Comparison of ENCODE assay signal across 8 mouse cellular contexts in the genomic region with DNA sequence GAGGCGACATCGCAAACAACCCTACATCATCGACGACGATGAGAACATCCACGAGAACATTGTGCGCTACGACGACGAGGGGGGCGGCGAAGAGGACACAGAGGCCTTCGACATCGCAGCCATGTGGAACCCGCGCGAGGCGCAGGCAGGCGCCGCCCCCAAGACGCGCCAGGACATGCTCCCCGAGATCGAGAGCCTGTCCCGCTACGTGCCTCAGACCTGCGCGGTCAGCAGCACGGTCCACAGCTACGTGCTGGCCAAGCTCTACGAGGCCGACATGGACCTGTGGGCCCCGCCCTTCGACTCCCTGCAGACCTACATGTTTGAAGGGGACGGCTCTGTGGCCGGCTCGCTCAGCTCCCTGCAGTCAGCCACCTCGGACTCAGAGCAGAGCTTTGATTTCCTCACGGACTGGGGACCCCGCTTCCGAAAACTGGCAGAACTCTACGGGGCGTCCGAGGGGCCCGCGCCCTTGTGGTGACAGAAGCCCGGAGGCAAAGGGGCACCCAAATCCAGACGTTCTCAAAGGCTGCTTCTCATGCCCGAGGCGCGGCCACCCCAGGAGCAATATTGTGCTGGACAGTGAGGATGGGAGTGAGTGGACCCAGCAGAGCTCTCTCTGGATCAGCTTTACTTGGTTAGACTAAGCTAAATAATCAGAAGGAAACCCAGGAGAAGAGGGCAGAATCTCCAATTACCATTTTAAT.
DNase-seq lines count a peak whose midpoint lies in the region; ATAC-seq and TF ChIP-seq lines count a peak whose summit lies in the region.

No protein-coding gene starts in this region.

- TF ChIP-seq CTCF in liver, adult 2 months (IDR thresholded peaks at IDR 0.05; ENCODE audit: low read depth, low read length): no peak

- no peak overlapping the region for H3K27ac ChIP-seq in embryonic facial prominence, embryonic 15.5 days (replicated peaks)
- no peak overlapping the region for H3K27ac ChIP-seq in hindbrain, embryonic 14.5 days
- no peak overlapping the region for H3K27ac ChIP-seq in liver, adult 2 months (replicated peaks; ENCODE audit: insufficient read depth, low read depth, low read length)
- no peak overlapping the region for H3K27ac ChIP-seq in neural tube, embryonic 15.5 days (replicated peaks)

- no peak for TF ChIP-seq POLR2A in liver, adult 2 months (IDR thresholded peaks at IDR 0.05; ENCODE audit: extremely low read depth, insufficient read depth, low read length)

- H3K36me3 ChIP-seq in embryonic facial prominence, embryonic 15.5 days: no peaks in the 10 kb centered on the region
- H3K36me3 ChIP-seq in hindbrain, embryonic 14.5 days (replicated peaks; ENCODE audit: control insufficient read depth, insufficient read depth): no peaks in the 10 kb centered on the region
- H3K36me3 ChIP-seq in liver, adult 2 months (ENCODE audit: control insufficient read depth, insufficient read depth, low read length): no peaks in the 10 kb centered on the region
- no peaks in the 10 kb centered on the region for H3K36me3 ChIP-seq in neural tube, embryonic 15.5 days

- no peaks in the 10 kb centered on the region for H3K9me3 ChIP-seq in embryonic facial prominence, embryonic 15.5 days (replicated peaks)
- H3K9me3 ChIP-seq in hindbrain, embryonic 14.5 days (ENCODE audit: control insufficient read depth, low read length): no peaks in the 10 kb centered on the region
- H3K9me3 ChIP-seq in neural tube, embryonic 15.5 days (replicated peaks): no peaks in the 10 kb centered on the region

- H3K27me3 ChIP-seq in embryonic facial prominence, embryonic 15.5 days: no peaks in the 10 kb centered on the region
- H3K27me3 ChIP-seq in hindbrain, embryonic 14.5 days (ENCODE audit: control insufficient read depth, insufficient read depth, low read length): 0 out of 2 replicates have a peak, but pooled peaks cover 4% of the 10 kb centered on the region
- H3K27me3 ChIP-seq in liver, adult 2 months (ENCODE audit: control insufficient read depth, insufficient read depth, low read length): no peaks in the 10 kb centered on the region
- H3K27me3 ChIP-seq in neural tube, embryonic 15.5 days (replicated peaks): no peaks in the 10 kb centered on the region

- H3K4me2 ChIP-seq in embryonic facial prominence, embryonic 15.5 days (replicated peaks): peak overlapping the region; percentile 92
- H3K4me2 ChIP-seq in hindbrain, embryonic 14.5 days (replicated peaks): peak overlapping the region; percentile 78
- peak overlapping the region; percentile 77 for H3K4me2 ChIP-seq in neural tube, embryonic 15.5 days

- 0 out of 2 replicates have a peak overlapping the region, but pooled peaks have one; percentile 31 for H3K9ac ChIP-seq in embryonic facial prominence, embryonic 15.5 days
- H3K9ac ChIP-seq in hindbrain, embryonic 14.5 days: peak overlapping the region; percentile 64
- H3K9ac ChIP-seq in liver, adult 2 months (ENCODE audit: low read depth, low read length): no peak overlapping the region
- H3K9ac ChIP-seq in neural tube, embryonic 15.5 days (replicated peaks): peak overlapping the region; percentile 47

- DNase-seq in retina, postnatal 1 day: peak; percentile 38
- DNase-seq in retina, embryonic 14.5 days (ENCODE audit: low spot score): no peak
- no peak for DNase-seq in hindbrain, embryonic 14.5 days (ENCODE audit: low spot score)
- DNase-seq in liver, adult 2 months (ENCODE audit: extremely low read depth, low read depth, low spot score): peak; percentile 13
- DNase-seq in thymus, postnatal 10 days (ENCODE audit: low spot score in 2 of 2): no peak
- DNase-seq in thymus, postnatal 14 days: no peak

- peak overlapping the region; percentile 45 for H3K4me3 ChIP-seq in embryonic facial prominence, embryonic 15.5 days (replicated peaks)
- peak overlapping the region; percentile 41 for H3K4me3 ChIP-seq in hindbrain, embryonic 14.5 days (replicated peaks; ENCODE audit: low read length)
- peak overlapping the region; percentile 12; the same call in 1 of the 2 replicates for H3K4me3 ChIP-seq in liver, adult 2 months (ENCODE audit: insufficient read depth, low read depth, low read length)
- peak overlapping the region; percentile 47 for H3K4me3 ChIP-seq in neural tube, embryonic 15.5 days (replicated peaks)

- WGBS in embryonic facial prominence, embryonic 15.5 days: 13% methylated on average over 51 of the region's 51 CpGs
- WGBS in hindbrain, embryonic 14.5 days: 7% methylated on average over 51 of the region's 51 CpGs
- WGBS in liver, adult 2 months: 8% methylated on average over 51 of the region's 51 CpGs
- WGBS in neural tube, embryonic 15.5 days: 9% methylated on average over 51 of the region's 51 CpGs

- no peaks in the 10 kb centered on the region for H3K79me2 ChIP-seq in liver, adult 2 months (ENCODE audit: control insufficient read depth, insufficient read depth, low read length)

- no peaks in the 10 kb centered on the region for H3K4me1 ChIP-seq in embryonic facial prominence, embryonic 15.5 days
- H3K4me1 ChIP-seq in hindbrain, embryonic 14.5 days (replicated peaks; ENCODE audit: control insufficient read depth, insufficient read depth, low read length): no peaks in the 10 kb centered on the region
- peaks cover 3% of the 10 kb centered on the region for H3K4me1 ChIP-seq in liver, adult 2 months (ENCODE audit: control insufficient read depth, insufficient read depth, low read length)
- H3K4me1 ChIP-seq in neural tube, embryonic 15.5 days: peaks cover 7% of the 10 kb centered on the region; the same call in 1 of the 2 replicates

- peak; percentile 24; the same call in 1 of the 2 replicates for ATAC-seq in embryonic facial prominence, embryonic 15.5 days (ENCODE audit: insufficient number of reproducible peaks, low FRiP score, low TSS enrichment, low read depth)
- peak; percentile 83 for ATAC-seq in hindbrain, embryonic 14.5 days (ENCODE audit: low FRiP score)
- peak; percentile 79 for ATAC-seq in neural tube, embryonic 15.5 days (ENCODE audit: low FRiP score)

Comparison
In these comparisons a context has a peak if more than half of its experiments do, and no peak if none do; other contexts are left out.
1. DNase-seq: peak in retina, postnatal 1 day (single experiment) and liver, adult 2 months (single experiment); none in retina, embryonic 14.5 days (single experiment), hindbrain, embryonic 14.5 days (single experiment), thymus, postnatal 10 days (0 of 2) and thymus, postnatal 14 days (single experiment).
2. ATAC-seq: peak in every context shown above with its lines; median percentile 83 in hindbrain, embryonic 14.5 days; 79 in neural tube, embryonic 15.5 days; 24 in embryonic facial prominence, embryonic 15.5 days.
3. Peak in every context shown above with its lines, with median percentiles within 50 percentile points of each other: H3K4me2 ChIP-seq and H3K4me3 ChIP-seq.